Mouse (Mus musculus): ENCODE data around the gene B3gnt7.

DNA sequence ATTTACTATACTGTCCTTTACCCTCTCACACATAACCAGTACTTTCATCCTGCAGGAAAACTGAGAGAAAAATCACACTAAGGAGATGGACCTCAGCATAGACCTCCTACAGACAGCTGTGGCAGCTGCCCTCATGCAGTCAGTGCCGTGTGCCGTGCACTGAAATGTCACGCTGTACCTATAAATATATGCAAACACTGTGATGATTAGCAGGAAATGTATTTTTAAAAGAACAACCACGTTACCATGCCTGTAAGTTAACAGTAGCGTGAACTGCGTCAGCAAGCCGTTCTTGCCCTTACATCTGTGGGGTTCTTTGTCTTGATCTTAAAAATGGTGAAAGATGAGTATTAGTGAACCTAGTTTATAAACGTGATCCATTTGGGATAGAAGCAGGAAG, 49.2 kb upstream of the B3gnt7 start:
- TF ChIP-seq CTCF (IDR thresholded peaks at IDR 0.05; ENCODE audit: extremely low read depth, insufficient read length, insufficient replicate concordance, low read depth, low read length), result no peak
- no peak for TF ChIP-seq POLR2A (IDR thresholded peaks at IDR 0.05; ENCODE audit: low read depth, low read length)

Data from small intestine, adult 2 months (tissue).